Mouse (Mus musculus): ENCODE results near the gene Fam120b. TPM values are rescaled to one million over a fixed set of nuclear protein-coding genes. Genes with fewer than 3 reads are reported as not detected.

Fam120b gene
- polyA plus RNA-seq, 1 experiment from 2014 or later: 32.7 TPM

DNA sequence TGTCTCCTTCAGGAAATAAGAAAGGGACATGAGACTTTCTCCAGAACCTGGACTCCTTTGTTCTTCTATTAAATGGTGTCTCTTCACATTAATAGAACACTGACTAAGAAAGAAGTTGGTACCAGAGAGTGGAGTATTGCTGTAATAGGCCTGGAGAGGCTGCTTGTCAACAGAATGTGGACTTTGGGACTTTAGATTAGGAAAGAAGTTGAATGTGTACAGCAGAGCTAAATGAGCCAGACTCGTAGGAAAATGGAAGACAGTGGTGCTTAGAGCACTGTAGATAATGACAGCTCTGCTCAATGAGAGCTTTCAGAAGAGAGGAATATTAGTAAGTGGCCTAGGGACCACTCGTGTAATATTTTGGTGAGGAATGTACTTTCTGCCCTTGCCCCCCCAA, 60.6 kb downstream of the Fam120b start:
- WGBS: 78% methylated on average over 2 of the region's 2 CpGs
- Histone ChIP-seq H3K9me3 (ENCODE audit: control insufficient read depth, low read length) (no peaks in the 10 kb centered on the region), H3K27me3 (ENCODE audit: control insufficient read depth, insufficient read depth, low read length) (no peaks in the 10 kb centered on the region), H3K4me3 (ENCODE audit: low read depth, low read length) (no peak overlapping the region), H3K4me2 (ENCODE audit: low read depth, low read length, severe bottlenecking) (no peak overlapping the region), H3K36me3 (ENCODE audit: control insufficient read depth, insufficient read depth, low read length) (no peaks in the 10 kb centered on the region; the same call in 1 of the 2 replicates), H3K9ac (ENCODE audit: low read length) (no peak overlapping the region), H3K27ac (ENCODE audit: low read depth, low read length) (no peak overlapping the region), H3K4me1 (replicated peaks; ENCODE audit: control insufficient read depth, insufficient read depth, low read length) (no peaks in the 10 kb centered on the region)
- DNase-seq (ENCODE audit: low spot score) (no peak), ATAC-seq (replicated peaks; ENCODE audit: low FRiP score) (no peak)

DNA sequence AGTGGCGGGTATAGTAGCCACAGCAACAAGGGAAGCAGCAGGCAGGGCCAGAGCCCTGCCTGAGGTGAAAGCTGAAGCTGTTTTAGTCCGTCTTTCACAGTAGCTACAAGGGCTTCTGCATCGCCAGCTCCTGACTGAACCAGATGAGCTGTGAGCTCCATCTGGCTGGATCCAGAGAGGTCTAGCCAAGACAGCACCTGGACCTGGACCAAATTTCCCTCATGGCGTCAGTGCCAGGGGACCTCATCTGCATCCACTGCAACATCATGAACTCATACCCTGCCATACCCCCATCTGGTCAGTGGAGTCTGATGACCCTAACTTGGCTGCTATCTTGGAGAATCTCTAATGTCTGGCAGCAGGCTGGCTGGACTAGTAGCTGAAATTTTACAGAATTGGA, 63.8 kb downstream of the Fam120b start:
- Histone ChIP-seq H3K9me3 (ENCODE audit: control insufficient read depth, low read length) (no peaks in the 10 kb centered on the region), H3K9ac (ENCODE audit: low read length) (no peak overlapping the region), H3K4me2 (ENCODE audit: low read depth, low read length, severe bottlenecking) (no peak overlapping the region), H3K27ac (ENCODE audit: low read depth, low read length) (no peak overlapping the region), H3K4me3 (ENCODE audit: low read depth, low read length) (no peak overlapping the region), H3K4me1 (replicated peaks; ENCODE audit: control insufficient read depth, insufficient read depth, low read length) (no peaks in the 10 kb centered on the region), H3K27me3 (ENCODE audit: control insufficient read depth, insufficient read depth, low read length) (no peaks in the 10 kb centered on the region), H3K36me3 (ENCODE audit: control insufficient read depth, insufficient read depth, low read length) (no peaks in the 10 kb centered on the region; the same call in 1 of the 2 replicates)
- ATAC-seq (replicated peaks; ENCODE audit: low FRiP score): no peak
- WGBS: 83% methylated on average over 4 of the region's 4 CpGs
- DNase-seq (ENCODE audit: low spot score): no peak

- Histone ChIP-seq H3K36me3 (ENCODE audit: control insufficient read depth, insufficient read depth, low read length) (no peaks in the 10 kb centered on the region; the same call in 1 of the 2 replicates), H3K4me1 (replicated peaks; ENCODE audit: control insufficient read depth, insufficient read depth, low read length) (no peaks in the 10 kb centered on the region), H3K9ac (ENCODE audit: low read length) (no peak overlapping the region), H3K27me3 (ENCODE audit: control insufficient read depth, insufficient read depth, low read length) (no peaks in the 10 kb centered on the region), H3K27ac (ENCODE audit: low read depth, low read length) (no peak overlapping the region), H3K4me3 (ENCODE audit: low read depth, low read length) (no peak overlapping the region), H3K9me3 (ENCODE audit: control insufficient read depth, low read length) (no peaks in the 10 kb centered on the region), H3K4me2 (ENCODE audit: low read depth, low read length, severe bottlenecking) (no peak overlapping the region)
- DNase-seq (ENCODE audit: low spot score) (no peak), ATAC-seq (replicated peaks; ENCODE audit: low FRiP score) (no peak)
- 93% methylated on average over 6 of the region's 6 CpGs for WGBS
Measured at GRCm38 (mm10) chr17:15461921-15462495, 66.0 kb downstream of the Fam120b start.

- Histone ChIP-seq H3K9ac (ENCODE audit: low read length) (no peak overlapping the region), H3K27me3 (ENCODE audit: control insufficient read depth, insufficient read depth, low read length) (no peaks in the 10 kb centered on the region), H3K36me3 (ENCODE audit: control insufficient read depth, insufficient read depth, low read length) (no peaks in the 10 kb centered on the region), H3K9me3 (ENCODE audit: control insufficient read depth, low read length) (no peaks in the 10 kb centered on the region), H3K4me3 (ENCODE audit: low read depth, low read length) (no peak overlapping the region), H3K27ac (ENCODE audit: low read depth, low read length) (no peak overlapping the region), H3K4me1 (replicated peaks; ENCODE audit: control insufficient read depth, insufficient read depth, low read length) (no peaks in the 10 kb centered on the region), H3K4me2 (ENCODE audit: low read depth, low read length, severe bottlenecking) (no peak overlapping the region)
- DNase-seq (ENCODE audit: low spot score): peak; percentile 92
- WGBS: 22% methylated on average over 5 of the region's 5 CpGs
- peak; percentile 72 for ATAC-seq (replicated peaks; ENCODE audit: low FRiP score)
Measured at GRCm38 (mm10) chr17:15467669-15468068, 71.7 kb downstream of the Fam120b start.

DNA sequence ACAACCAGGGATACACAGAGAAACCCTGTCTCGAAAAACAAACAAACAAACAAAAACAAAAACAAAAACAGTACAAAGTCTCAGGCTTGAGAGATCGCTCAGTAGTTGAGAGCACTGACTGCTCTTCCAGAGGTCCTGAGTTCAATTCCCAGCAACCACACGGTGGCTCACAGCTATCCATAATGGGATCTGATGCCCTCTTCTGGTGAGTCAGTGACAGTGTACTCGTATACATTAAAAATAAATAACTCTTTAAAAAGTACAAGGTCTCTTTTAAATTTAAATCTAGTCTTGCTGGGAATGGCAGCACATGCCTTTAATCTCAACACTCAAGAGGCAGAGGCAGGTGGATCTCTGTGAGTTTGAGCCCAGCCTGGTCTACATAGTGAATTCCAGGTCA, 76.7 kb downstream of the Fam120b start:
- no peaks in the 10 kb centered on the region for H3K27me3 ChIP-seq (ENCODE audit: control insufficient read depth, insufficient read depth, low read length)
- H3K9me3 ChIP-seq (ENCODE audit: control insufficient read depth, low read length): no peaks in the 10 kb centered on the region
- peaks cover 28% of the 10 kb centered on the region for H3K36me3 ChIP-seq (ENCODE audit: control insufficient read depth, insufficient read depth, low read length)
- 90% methylated on average over 4 of the region's 4 CpGs for WGBS
- no peak overlapping the region for H3K9ac ChIP-seq (ENCODE audit: low read length)
- H3K4me3 ChIP-seq (ENCODE audit: low read depth, low read length): no peak overlapping the region
- ATAC-seq (replicated peaks; ENCODE audit: low FRiP score) (no peak), DNase-seq (ENCODE audit: low spot score) (no peak)
- no peaks in the 10 kb centered on the region for H3K4me1 ChIP-seq (replicated peaks; ENCODE audit: control insufficient read depth, insufficient read depth, low read length)
- no peak overlapping the region for H3K27ac ChIP-seq (ENCODE audit: low read depth, low read length)
- no peak overlapping the region for H3K4me2 ChIP-seq (ENCODE audit: low read depth, low read length, severe bottlenecking)

Other genes starting within 250 kb of the Fam120b start
- 84.7 and 97.4 TPM in 2 replicates for gene Dll1, start 19.3 kb upstream of the Fam120b start, polyA plus RNA-seq (2014; fragmentation: Nextera tagmentation; extraction: Ambion mirVana)
- gene Psmb1, start 103.5 kb downstream of the Fam120b start, polyA plus RNA-seq (2014; fragmentation: Nextera tagmentation; extraction: Ambion mirVana): 244 and 247 TPM in 2 replicates
- gene Tbp, start 103.7 kb downstream of the Fam120b start, polyA plus RNA-seq (2014; fragmentation: Nextera tagmentation; extraction: Ambion mirVana): 79.6 and 80.4 TPM in 2 replicates
- 51.6 and 53.0 TPM in 2 replicates for gene Pdcd2, start 131.1 kb downstream of the Fam120b start, polyA plus RNA-seq (2014; fragmentation: Nextera tagmentation; extraction: Ambion mirVana)
- gene Prdm9, start 168.2 kb downstream of the Fam120b start, polyA plus RNA-seq (2014; fragmentation: Nextera tagmentation; extraction: Ambion mirVana): 1.2 and 1.3 TPM in 2 replicates

All from forebrain, embryonic 11.5 days (tissue).